Mouse (Mus musculus) CH12.LX (cell line): ENCODE measurements around the gene Ubc. TPM values are rescaled to one million over a fixed set of nuclear protein-coding genes. Genes with fewer than 3 reads are reported as not detected.
"Not testable (repeated sequence)": the region's sequence is repeated elsewhere in the genome, so short reads cannot be mapped to it uniquely, and the experiment has no call there.

Experiments used
- DNase-seq: peaks from one replicate; pipeline ENCODE4 v3.0.0-alpha.2; 2013; ENCODE audit errors: extremely low read depth
- H3K27ac ChIP-seq: 2 replicates; pipeline ENCODE4 v1.5.1; 2012; ENCODE audit warnings: low read depth, mild to moderate bottlenecking, control low read depth, moderate library complexity; ENCODE audit not compliant: insufficient read depth
- H3K27me3 ChIP-seq: replicated peaks from 2 replicates; pipeline ENCODE3; 2012; ENCODE audit warnings: inconsistent platforms
- H3K36me3 ChIP-seq, 2 experiments: replicated peaks in 1 of 2; 2 replicates each; pipeline versions ENCODE3 to v1.6.1; 2012; ENCODE audit warnings: inconsistent platforms in 1 of 2, low read length in 1 of 2, mild to moderate bottlenecking in 1 of 2, mixed read lengths in 1 of 2, moderate library complexity in 1 of 2; ENCODE audit not compliant: control insufficient read depth in 1 of 2, insufficient read depth in 1 of 2
- H3K4me1 ChIP-seq, 2 experiments: 2 replicates each; pipeline ENCODE4 v1.6.1; 2012; ENCODE audit warnings: inconsistent platforms in 1 of 2, moderate library complexity in 1 of 2; ENCODE audit not compliant: insufficient read depth in 2 of 2, control insufficient read depth in 1 of 2
- H3K4me2 ChIP-seq: 2 replicates; pipeline ENCODE4 v1.6.1; 2012; ENCODE audit warnings: low read depth, mild to moderate bottlenecking, control low read depth; ENCODE audit not compliant: poor library complexity, insufficient read depth, severe bottlenecking
- H3K4me3 ChIP-seq, 3 experiments: fragments of 150-350 bp in 1 of 3; sonication (generic) in 1 of 3; replicated peaks in 1 of 3; 2 replicates each; pipeline versions ENCODE3 to v1.5.1; 2011 to 2012; ENCODE audit warnings: low read depth in 2 of 3, low read length in 2 of 3, mild to moderate bottlenecking in 2 of 3, moderate library complexity in 2 of 3, control low read depth in 1 of 3, improper control_type of control experiment in 1 of 3, inconsistent platforms in 1 of 3, mixed read lengths in 1 of 3; ENCODE audit not compliant: poor library complexity in 1 of 3
- H3K79me2 ChIP-seq: replicated peaks from 2 replicates; pipeline ENCODE4 v1.6.1; 2012; ENCODE audit warnings: mild to moderate bottlenecking, moderate library complexity; ENCODE audit not compliant: control insufficient read depth, poor library complexity, insufficient read depth, severe bottlenecking; ENCODE audit errors: extremely low read depth
- H3K9ac ChIP-seq: 2 replicates; pipeline ENCODE4 v1.6.1; 2012; ENCODE audit warnings: low read depth, mild to moderate bottlenecking, control low read depth, moderate library complexity; ENCODE audit not compliant: insufficient read depth
- H3K9me3 ChIP-seq: replicated peaks from 2 replicates; pipeline ENCODE3; 2012; ENCODE audit warnings: low read length, inconsistent platforms, mixed read lengths
- BHLHE40 ChIP-seq: IDR thresholded peaks from 2 replicates; pipeline ENCODE4 v1.6.1; 2011; ENCODE audit warnings: mild to moderate bottlenecking, low read depth, low read length, improper control_type of control experiment
- CTCF ChIP-seq, 2 experiments: IDR thresholded peaks in 1 of 2; conservative IDR thresholded peaks in 1 of 2; 2 replicates each; pipeline ENCODE4 v1.5.1; 2011 to 2012; ENCODE audit warnings: low read depth in 2 of 2, low read length in 2 of 2, improper control_type of control experiment in 1 of 2, inconsistent platforms in 1 of 2, mild to moderate bottlenecking in 1 of 2, moderate library complexity in 1 of 2
- EP300 ChIP-seq: IDR thresholded peaks from 2 replicates; pipeline ENCODE4 v1.6.1; 2011; ENCODE audit warnings: low read length, improper control_type of control experiment
- ETS1 ChIP-seq: conservative IDR thresholded peaks from 2 replicates; pipeline ENCODE4 v1.6.1; 2012; ENCODE audit warnings: low read depth, mild to moderate bottlenecking, inconsistent platforms, low read length, improper control_type of control experiment, moderate library complexity
- JUND ChIP-seq: conservative IDR thresholded peaks from 2 replicates; pipeline ENCODE4 v1.6.1; 2011; ENCODE audit warnings: low read depth, low read length, improper control_type of control experiment
- KAT2A ChIP-seq: IDR thresholded peaks from 2 replicates; pipeline ENCODE4 v1.6.1; 2012; ENCODE audit warnings: low read length, improper control_type of control experiment, inconsistent platforms; ENCODE audit not compliant: insufficient replicate concordance
- MAFK ChIP-seq: IDR thresholded peaks from 2 replicates; pipeline ENCODE4 v1.6.1; 2011; ENCODE audit warnings: low read length, improper control_type of control experiment; ENCODE audit not compliant: insufficient replicate concordance
- MAZ ChIP-seq: IDR thresholded peaks from 2 replicates; pipeline ENCODE4 v1.6.1; 2012; ENCODE audit warnings: low read depth, mild to moderate bottlenecking, inconsistent platforms, low read length, improper control_type of control experiment, moderate library complexity
- MXI1 ChIP-seq: IDR thresholded peaks from 2 replicates; pipeline ENCODE4 v1.6.1; 2011; ENCODE audit warnings: mild to moderate bottlenecking, low read depth, low read length, improper control_type of control experiment
- NELFE ChIP-seq: IDR thresholded peaks from 2 replicates; pipeline ENCODE4 v1.6.1; 2011; ENCODE audit warnings: low read depth, low read length, improper control_type of control experiment
- POLR2A ChIP-seq: IDR thresholded peaks from 2 replicates; pipeline ENCODE4 v1.6.1; 2011; ENCODE audit warnings: low read depth, mild to moderate bottlenecking, improper control_type of control experiment, low read length
- POLR2AphosphoS2 ChIP-seq: IDR thresholded peaks from 2 replicates; pipeline ENCODE4 v1.6.1; 2011; ENCODE audit warnings: low read depth, low read length, improper control_type of control experiment
- RAD21 ChIP-seq: IDR thresholded peaks from 2 replicates; pipeline ENCODE4 v1.6.1; 2011; ENCODE audit warnings: low read depth, mild to moderate bottlenecking, low read length, improper control_type of control experiment, moderate library complexity
- SIN3A ChIP-seq: IDR thresholded peaks from 2 replicates; pipeline ENCODE4 v1.6.1; 2012; ENCODE audit warnings: low read length, improper control_type of control experiment, inconsistent platforms
- SMC3 ChIP-seq: IDR thresholded peaks from 2 replicates; pipeline ENCODE4 v1.6.1; 2011; ENCODE audit warnings: low read depth, low read length, improper control_type of control experiment
- TBP ChIP-seq: conservative IDR thresholded peaks from 2 replicates; pipeline ENCODE4 v1.6.1; 2011; ENCODE audit warnings: low read depth, low read length, improper control_type of control experiment
- UBTF ChIP-seq: IDR thresholded peaks from 2 replicates; pipeline ENCODE4 v1.6.1; 2012; ENCODE audit warnings: low read depth, mild to moderate bottlenecking, inconsistent platforms, low read length, improper control_type of control experiment, moderate library complexity
- ZC3H11A ChIP-seq: IDR thresholded peaks from 2 replicates; pipeline ENCODE4 v1.6.1; 2012; ENCODE audit warnings: low read depth, mild to moderate bottlenecking, inconsistent platforms, low read length, improper control_type of control experiment
- ZKSCAN1 ChIP-seq: IDR thresholded peaks from 2 replicates; pipeline ENCODE4 v1.6.1; 2012; ENCODE audit warnings: low read depth, inconsistent platforms, low read length, improper control_type of control experiment, borderline replicate concordance
- ZMIZ1 ChIP-seq: IDR thresholded peaks from 2 replicates; pipeline ENCODE4 v1.6.1; 2012; ENCODE audit warnings: low read depth, mild to moderate bottlenecking, inconsistent platforms, low read length, improper control_type of control experiment
- ZNF384 ChIP-seq: IDR thresholded peaks from 2 replicates; pipeline ENCODE4 v1.6.1; 2012; ENCODE audit warnings: low read depth, low read length, improper control_type of control experiment, inconsistent platforms
- dilution Hi-C: fragments of 300-500 bp; cut with MboI; formaldehyde crosslinking; loops from 2 replicates; pipeline ENCODE4 v1.14.3; 2020; ENCODE audit warnings: low sequenced_read_pairs; ENCODE audit not compliant: extremely low pct_unique_long_range_greater_than_20kb, extremely low pct_ligation_motif_present
- in situ Hi-C: fragments of 300-500 bp; cut with MboI; formaldehyde crosslinking; loops from 3 replicates; pipeline ENCODE4 v1.14.3; 2019; ENCODE audit warnings: low sequenced_read_pairs, low pct_ligation_motif_present, low pct_unique_long_range_greater_than_20kb, mixed read lengths
- polyA plus RNA-seq: library from polyadenylated mRNA; unstranded; fragments of >175 nt; gene quantifications from 2 replicates; pipeline ENCODE4 v1.2.1, GENCODE M21; 2012; ENCODE audit warnings: low read depth; ENCODE audit not compliant: insufficient read length
- total RNA-seq, 2 experiments: library from RNA; depleted of rRNA; stranded (reverse); fragments of 300-350 nt in 1 of 2; fragments of >200 nt in 1 of 2; gene quantifications; 2 replicates each; pipeline ENCODE4 v1.2.3; 2012 to 2014

Ubc gene
- total and polyA plus RNA-seq, 3 experiments: 466 to 803 (median 656) TPM

GRCm38 (mm10) chr5:125433793-125434337 lies 43.9 kb upstream of the Ubc start, which contains the start of gene Dhx37 (continued):
- no peak for TF ChIP-seq ZNF384
- no peak for TF ChIP-seq ETS1
- no peak for TF ChIP-seq MAFK
- TF ChIP-seq POLR2AphosphoS2: peak; percentile 89
- TF ChIP-seq ZKSCAN1: no peak
- TF ChIP-seq SIN3A: peak; percentile 98
- no peak for TF ChIP-seq SMC3

GRCm38 (mm10) chr5:125432324-125432723 lies 42.3 kb upstream of the Ubc start:
- H3K4me2 ChIP-seq: peak overlapping the region; percentile 92; the same call in 1 of the 2 replicates

GRCm38 (mm10) chr5:125426343-125426742 lies 36.3 kb upstream of the Ubc start:
- H3K4me1 ChIP-seq: peaks cover 0 to 10% of the 10 kb centered on the region in 2 experiments; a peak in 1 of 4 replicates
- dilution Hi-C loops: no loop called here
- H3K4me2 ChIP-seq: no peak overlapping the region
- no peak overlapping the region for H3K9ac ChIP-seq
- no peak for DNase-seq
- no peaks in the 10 kb centered on the region; the same call in 1 of the 2 replicates for H3K79me2 ChIP-seq
- in situ Hi-C loops: no loop called here
- peaks cover 95 to 100% of the 10 kb centered on the region in 2 experiments for H3K36me3 ChIP-seq
- TF ChIP-seq BHLHE40: no peak
- no peak for TF ChIP-seq MAZ
- TF ChIP-seq ZMIZ1: no peak
- no peak for TF ChIP-seq MAFK
- no peak for TF ChIP-seq SIN3A
- no peak for TF ChIP-seq MXI1
- no peak for TF ChIP-seq NELFE
- no peak for TF ChIP-seq CTCF (conservative IDR thresholded peaks at IDR 0.05 in 1 of 2, IDR thresholded peaks at IDR 0.05 in 1 of 2; ENCODE audit: low read depth in 2 of 2, low read length in 2 of 2)
- no peak for TF ChIP-seq POLR2A
- TF ChIP-seq KAT2A: no peak
- TF ChIP-seq UBTF: no peak
- TF ChIP-seq EP300: no peak
- TF ChIP-seq RAD21: no peak
- no peak for TF ChIP-seq SMC3
- TF ChIP-seq POLR2AphosphoS2: no peak
- TF ChIP-seq ZC3H11A: no peak
- TF ChIP-seq JUND: no peak
- H3K27me3 ChIP-seq: no peaks in the 10 kb centered on the region
- no peak overlapping the region for H3K27ac ChIP-seq
- peaks cover 38% of the 10 kb centered on the region for H3K9me3 ChIP-seq
- H3K4me3 ChIP-seq: no peak overlapping the region

More at GRCm38 (mm10) chr5:125432324-125432723, 42.3 kb upstream of the Ubc start:
- in situ Hi-C loops, H3K9me3 ChIP-seq, DNase-seq, dilution Hi-C loops, H3K9ac ChIP-seq, H3K27me3 ChIP-seq, H3K27ac ChIP-seq: not testable (repeated sequence)
- peaks cover 40 to 49% of the 10 kb centered on the region in 2 experiments for H3K36me3 ChIP-seq
- peak overlapping the region in 1 of 3 experiments; percentile 89 for H3K4me3 ChIP-seq
- peaks cover 5 to 18% of the 10 kb centered on the region in 2 experiments for H3K4me1 ChIP-seq
- peaks cover 15% of the 10 kb centered on the region for H3K79me2 ChIP-seq
- TF ChIP-seq TBP: peak; percentile 81; the same call in 1 of the 2 replicates
